In the genomic region with DNA sequence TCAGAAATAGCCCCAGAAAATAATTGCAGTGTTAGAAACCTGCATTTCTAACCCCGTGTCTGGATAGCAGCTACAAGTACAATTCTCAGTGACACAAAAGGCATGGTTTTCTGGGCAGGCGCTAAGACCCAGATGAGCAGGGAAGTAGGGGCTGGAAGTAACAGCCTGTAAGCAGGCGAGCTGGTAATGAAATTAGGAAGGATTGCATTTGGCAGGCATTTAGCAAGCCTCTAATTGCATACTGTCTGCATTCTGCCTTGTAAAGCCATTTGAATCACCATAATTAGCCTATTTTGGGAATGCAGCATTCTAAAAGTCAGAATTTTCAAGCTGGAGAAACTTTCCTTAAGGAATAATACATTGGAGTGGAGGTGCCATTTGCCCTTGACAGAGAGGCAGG, we compare ENCODE assay signal across 12 mouse cellular contexts.
A peak's percentile ranks its signal among the peaks of the same experiment; 100 is the strongest.
DNase-seq lines count a peak whose midpoint lies in the region; ATAC-seq lines count a peak whose summit lies in the region.
"Had no signal": no experiment of that assay in that cellular context is flagged by ENCODE, and none has a peak within 500 bp of the region (broad histone marks: within the 10 kb centered on the region; RNA-seq: fewer than 3 reads in every experiment).

No protein-coding gene starts in this region.

- ATAC-seq in frontal cortex, adult (ENCODE audit: low TSS enrichment), result peak; percentile 57
- ATAC-seq: intestine, embryonic 16.5 days; Patski had no signal

- DNase-seq in frontal cortex, postnatal 36 days (ENCODE audit: low spot score in 2 of 2), result no peak
- peak; percentile 57 for DNase-seq in layer of hippocampus, adult 9-11 months
- DNase-seq in layer of hippocampus, adult 11-12 months (ENCODE audit: low spot score), result no peak
- peak; percentile 61 for DNase-seq in brain, embryonic 18.5 days (ENCODE audit: low read depth, low spot score)
- DNase-seq in retina, postnatal 1 day, result peak; percentile 30
- no peak for DNase-seq in kidney, postnatal 36 days
- DNase-seq: adrenal gland, postnatal 25 days; B cell, adult 2 months; cerebellum, postnatal 10 days had no signal

Comparison
In these comparisons a context has a peak if more than half of its experiments do, and no peak if none do; other contexts are left out.
1. DNase-seq: peak in layer of hippocampus, adult 9-11 months (single experiment), brain, embryonic 18.5 days (single experiment) and retina, postnatal 1 day (single experiment); none in frontal cortex, postnatal 36 days (0 of 2), layer of hippocampus, adult 11-12 months (single experiment) and kidney, postnatal 36 days (0 of 2).